Mouse (Mus musculus) embryo, embryonic 10.5 days (tissue): Measurements from ENCODE around the gene Uhrf2.
"Not testable (repeated sequence)": the region's sequence is repeated elsewhere in the genome, so short reads cannot be mapped to it uniquely, and the experiment has no call there.

Experiments
- DNase-seq: peaks from one replicate; pipeline ENCODE4 v3.0.0-alpha.2; 2015; ENCODE audit warnings: low spot score

Gene Uhrf2

DNA sequence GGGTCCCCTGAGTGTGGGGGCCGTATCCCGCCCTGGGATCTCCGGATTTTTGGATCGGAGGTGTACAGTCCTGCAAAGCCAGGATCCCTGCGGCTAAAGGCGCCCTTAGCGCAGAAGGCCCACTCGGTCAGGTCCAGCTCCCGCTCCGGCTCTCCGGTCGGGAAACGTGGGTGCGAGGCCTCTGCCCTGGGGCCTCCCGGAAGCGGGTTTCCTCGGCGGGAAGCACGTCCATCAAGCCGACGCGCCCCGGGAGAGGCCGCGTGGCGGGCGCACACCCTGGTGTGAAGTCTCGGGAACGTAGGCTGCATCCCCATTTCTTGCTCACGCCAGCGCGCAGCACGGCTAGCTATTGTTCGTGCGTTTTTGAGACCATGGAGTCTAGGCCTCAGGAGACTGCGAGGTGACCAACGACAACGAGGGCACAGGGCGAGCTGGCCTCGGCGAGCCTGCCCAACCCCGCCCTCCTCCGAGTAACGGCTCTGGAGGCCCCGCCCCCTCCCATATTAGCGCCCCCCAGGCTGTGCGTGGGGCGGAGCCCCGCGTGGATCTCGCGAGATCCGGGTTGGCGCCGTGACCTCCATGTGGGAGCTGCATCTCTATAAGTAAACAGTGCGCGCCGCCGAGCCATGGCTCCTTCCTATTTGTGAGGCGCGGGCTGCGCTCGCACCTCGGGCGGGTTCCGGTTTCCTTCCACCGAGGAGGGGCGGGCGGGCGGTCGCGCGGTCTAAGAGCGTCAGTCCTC lies at the start of gene Uhrf2:
TSS of gene Uhrf2 (plus strand) at position 620 of the 742 bp plus-strand sequence.
- peak; percentile 98 for DNase-seq

DNA sequence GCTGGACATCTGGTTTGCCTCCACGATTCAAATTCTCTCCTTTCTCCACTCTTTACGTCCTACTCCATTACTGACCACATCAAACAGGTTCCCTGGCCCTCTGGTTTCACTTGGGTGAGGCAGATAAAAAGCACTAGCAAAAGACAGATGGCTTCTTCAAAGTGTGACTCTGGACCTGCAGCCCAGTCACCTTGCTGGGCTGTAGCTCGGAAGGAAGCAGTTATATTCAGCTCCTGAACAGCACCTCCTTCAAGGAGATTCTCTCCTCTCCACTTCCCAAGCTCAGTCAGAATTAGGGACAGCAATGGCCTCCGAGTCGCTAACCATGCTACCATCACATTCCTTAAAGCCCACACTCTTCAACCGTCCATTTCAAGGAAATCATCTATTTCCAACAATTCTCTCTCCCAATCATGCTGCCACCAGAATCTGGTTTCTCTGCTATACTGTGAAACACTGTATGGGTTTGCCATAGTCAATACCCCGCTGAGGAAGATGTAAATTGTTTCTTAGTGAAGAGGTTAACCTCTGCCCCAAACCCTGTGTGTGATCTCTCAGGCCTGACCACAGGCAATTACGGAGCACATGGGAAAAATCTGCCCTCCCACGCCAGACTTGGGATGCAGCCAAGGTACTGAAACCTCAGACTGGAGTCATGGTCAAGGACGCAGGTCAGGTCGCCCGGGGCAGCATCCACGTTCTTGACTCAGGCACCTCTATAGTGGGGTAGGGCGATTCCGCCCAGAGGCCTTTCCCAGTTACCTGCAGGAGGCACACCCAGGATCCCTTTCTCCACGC lies 45.9 kb upstream of the Uhrf2 start:
- peak; percentile 18 for DNase-seq

DNA sequence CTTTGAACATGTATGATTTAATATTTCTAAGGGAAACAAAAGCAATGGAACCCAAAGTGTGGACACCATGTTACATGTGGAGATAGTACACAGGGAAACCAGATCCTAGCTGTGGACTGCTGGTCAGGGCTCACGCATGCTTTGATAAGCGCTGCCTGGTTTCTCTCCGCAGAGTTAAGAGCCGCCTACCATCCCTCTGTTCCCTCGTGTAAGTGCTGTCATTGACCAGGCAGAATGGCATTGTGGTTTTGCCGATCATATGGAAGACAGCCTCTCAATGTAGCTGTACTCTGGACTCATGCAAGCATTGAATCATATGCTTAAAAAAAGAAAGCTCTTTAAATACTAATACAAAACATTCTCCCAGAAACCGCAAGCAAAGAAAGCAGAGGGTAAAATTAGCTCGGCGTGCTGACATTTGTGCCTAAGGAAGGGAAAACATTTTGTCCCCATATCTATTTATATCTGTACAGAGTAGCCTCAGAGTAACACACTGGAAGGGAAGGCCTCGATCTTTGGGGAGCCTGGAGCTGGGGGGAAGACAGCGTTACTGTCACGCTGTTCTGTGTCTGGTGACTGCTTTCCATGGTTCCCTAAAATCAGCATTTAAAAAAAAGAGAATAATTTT lies 43.7 kb upstream of the Uhrf2 start:
- DNase-seq = no peak

DNA sequence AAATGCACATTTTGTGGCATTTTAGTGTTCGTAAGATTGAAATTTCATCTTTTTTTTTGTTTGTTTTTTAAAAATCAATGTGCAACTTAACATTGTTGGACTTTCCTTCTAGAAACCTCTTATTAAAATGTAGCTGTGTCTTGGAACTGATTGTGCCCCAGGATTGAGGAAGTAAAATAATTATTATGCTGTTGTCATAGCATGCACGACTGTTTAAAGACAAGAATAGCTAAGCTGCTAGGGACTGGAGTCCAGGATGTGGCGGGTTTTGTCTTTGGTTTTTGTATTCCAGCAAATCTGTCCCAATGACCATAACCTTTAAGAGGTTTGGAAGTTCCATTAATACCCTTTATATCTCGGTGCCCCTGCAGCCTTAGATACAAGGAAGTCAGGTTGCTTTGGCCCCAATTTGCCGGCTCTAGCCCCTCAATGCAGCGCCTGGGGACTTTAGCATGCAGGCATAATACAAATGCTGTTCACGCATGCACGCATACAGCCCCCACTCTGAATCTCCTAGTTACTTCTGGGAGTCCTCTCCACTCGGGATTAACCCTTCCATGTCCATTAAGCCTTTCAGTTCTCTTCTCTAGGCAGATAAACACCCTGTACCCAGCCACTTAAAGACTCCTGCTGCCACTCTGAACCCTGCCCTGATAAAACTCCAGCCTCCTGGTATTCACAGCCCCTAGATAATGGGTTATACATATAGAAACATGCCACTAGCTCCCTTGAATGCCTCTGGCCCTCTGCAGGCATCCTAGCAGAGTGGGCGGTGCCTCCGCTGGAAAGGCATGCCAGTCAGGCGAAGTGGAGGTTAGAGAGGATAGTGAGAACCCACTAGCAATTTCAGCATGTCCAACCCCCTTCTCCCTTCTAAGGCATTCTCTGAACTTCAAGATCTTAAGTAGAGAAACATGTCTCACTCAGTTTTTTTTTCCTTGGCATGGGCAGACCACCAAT lies 29.6 kb upstream of the Uhrf2 start:
- no peak for DNase-seq

DNA sequence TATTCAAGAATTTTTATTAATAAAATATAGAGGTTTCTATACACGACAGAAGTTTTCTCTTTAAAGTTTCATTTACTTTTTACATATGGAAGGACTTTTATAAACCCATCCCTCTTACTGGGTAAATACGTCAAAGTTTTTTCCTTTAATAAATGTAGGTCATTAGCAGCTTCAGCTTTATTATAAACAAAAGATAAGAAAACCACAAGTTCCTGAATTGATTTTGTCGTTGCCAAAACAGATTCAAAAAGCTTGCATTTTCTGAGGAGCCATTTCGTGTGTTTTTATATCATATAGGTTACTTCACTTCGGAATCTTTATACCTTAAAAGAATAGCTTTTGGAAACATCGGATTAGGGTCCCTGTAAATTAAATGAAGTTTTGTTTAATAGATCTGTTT lies 28.8 kb upstream of the Uhrf2 start:
- no peak for DNase-seq

DNA sequence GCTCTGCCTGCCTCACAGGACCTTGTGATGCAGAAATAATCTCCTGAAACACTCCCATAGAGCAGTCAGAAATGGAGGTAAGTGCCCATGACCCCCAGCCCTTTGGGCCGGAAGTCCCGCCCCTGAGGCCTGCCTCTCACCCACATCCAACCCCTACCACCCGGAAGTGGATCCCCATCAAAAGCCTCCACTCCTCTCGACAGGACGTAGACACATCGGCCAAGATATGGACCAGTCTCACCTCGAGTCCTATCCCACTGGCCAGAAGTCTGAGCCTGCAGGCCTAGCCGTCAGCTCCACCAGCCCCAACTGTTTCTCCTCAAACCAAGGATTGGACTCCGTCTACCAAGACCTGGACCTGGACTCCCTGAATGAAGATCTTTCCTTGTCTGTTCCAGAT lies 26.7 kb upstream of the Uhrf2 start, which contains the start of gene Trpd52l3:
TSS of gene Trpd52l3 (plus strand) at position 170 of the 400 bp plus-strand sequence.
- no peak for DNase-seq

DNA sequence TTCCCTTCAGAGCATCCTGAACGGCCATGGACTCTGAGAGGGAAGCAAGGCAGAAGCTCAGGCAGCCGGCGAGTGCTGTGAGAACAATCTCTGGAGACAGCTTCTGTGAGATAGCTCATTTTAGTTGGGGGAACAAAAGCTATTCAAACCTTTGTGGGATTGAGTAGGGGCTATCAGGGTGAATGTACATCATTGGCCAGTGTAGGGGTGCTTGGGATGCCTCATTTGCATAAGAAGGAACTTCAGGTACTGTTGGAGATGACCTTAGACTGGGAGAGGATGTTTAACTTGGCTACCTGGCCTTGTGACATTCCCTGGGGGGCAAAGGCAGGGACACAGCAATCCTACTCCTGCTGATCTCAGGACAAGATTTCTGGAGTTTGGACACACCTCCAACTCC lies 23.9 kb upstream of the Uhrf2 start:
- DNase-seq = no peak

DNA sequence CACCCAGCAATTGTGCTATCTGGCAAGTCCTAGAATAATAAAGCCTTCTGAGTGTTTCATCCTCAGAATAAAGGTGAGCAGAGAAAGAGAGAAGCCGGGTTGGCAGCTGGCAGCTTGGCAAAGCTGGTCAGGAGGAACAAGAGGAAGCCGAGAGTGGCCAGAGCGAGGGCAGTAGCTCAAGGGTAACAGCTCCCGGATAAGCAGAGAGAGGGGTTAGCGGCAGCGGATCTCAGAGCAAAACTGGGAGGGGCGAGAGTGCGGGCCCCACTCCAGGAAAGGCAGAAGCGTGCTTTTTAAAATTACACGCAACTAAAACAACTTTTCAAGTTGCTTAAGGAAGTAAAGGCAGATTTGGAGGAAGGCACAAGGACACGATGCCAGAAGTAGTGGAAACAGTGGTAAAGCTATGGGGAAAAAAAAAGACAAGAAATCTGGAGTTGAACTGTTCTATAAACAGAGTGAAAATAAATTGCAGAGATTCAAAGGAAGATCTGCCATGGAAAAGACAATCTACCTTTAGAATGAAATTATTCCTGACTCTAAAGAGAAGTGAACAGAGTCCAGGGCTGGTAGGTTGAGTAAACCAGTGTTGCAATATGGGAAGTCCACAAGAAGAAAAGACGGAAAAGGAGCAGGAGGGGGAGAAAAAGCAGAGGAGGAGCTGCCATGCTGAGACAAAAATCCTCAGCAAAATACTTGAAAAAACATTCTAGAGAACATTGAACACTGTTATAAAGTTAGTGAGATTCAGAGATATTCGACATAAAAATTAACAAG lies 19.6 kb upstream of the Uhrf2 start:
- DNase-seq = no peak

DNA sequence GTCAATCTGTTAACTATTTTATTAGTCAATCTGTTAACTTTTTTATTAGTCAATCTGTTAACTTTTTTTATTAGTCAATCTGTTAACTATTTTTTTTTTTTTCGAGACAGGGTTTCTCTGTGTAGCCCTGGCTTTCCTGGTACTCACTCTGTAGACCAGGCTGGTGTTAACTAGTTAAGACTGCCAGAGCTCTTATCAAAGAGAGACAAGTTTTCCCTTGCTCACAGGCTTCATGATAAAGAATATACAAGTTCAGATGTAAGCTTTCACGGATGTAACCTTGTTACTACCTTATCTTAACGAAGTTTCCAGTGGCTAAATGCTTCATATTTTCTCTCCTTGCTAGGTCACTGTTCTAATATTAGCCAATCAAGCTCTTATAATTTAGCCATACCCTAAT lies 16.0 kb upstream of the Uhrf2 start:
- DNase-seq = no peak

DNA sequence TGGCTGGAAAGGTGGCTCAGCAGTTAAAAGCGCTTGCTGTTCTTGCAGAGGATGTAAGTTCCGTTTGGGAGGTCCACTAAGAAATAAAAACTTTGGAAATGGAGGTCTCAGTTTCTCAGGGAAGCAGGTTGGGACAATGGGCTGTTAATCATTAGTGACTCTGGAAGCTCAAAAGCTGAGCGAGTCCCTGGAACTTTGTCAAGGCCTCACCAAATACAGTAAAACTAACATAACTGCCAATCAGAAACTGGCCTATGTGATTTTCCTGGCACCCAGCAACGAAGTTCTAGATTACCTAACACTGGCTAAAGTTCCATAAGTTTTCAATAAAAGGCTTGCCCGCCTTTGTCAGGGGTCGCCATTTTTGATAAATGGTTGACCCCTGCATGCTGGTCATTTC lies 14.2 kb upstream of the Uhrf2 start:
- DNase-seq = no peak

DNA sequence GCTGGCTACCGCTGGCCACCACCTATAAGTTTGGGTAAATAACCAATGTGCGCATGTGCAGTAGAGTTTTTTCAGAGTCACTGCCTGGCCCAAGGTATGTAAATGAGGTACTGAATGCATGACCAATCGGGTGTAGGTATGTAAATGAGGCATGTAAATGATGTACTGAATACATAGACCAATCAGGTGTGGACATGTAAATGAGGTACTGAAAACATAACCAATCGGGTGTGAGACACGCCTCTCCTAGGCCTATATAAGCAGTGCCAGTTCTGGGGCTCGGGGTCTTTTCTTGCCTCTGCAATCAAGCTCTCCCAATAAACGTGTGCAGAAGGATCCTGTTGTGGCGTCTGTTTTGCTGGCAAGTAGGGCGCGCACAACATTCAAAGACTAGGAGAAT lies 6.9 kb upstream of the Uhrf2 start:
- DNase-seq = not testable (repeated sequence)

DNA sequence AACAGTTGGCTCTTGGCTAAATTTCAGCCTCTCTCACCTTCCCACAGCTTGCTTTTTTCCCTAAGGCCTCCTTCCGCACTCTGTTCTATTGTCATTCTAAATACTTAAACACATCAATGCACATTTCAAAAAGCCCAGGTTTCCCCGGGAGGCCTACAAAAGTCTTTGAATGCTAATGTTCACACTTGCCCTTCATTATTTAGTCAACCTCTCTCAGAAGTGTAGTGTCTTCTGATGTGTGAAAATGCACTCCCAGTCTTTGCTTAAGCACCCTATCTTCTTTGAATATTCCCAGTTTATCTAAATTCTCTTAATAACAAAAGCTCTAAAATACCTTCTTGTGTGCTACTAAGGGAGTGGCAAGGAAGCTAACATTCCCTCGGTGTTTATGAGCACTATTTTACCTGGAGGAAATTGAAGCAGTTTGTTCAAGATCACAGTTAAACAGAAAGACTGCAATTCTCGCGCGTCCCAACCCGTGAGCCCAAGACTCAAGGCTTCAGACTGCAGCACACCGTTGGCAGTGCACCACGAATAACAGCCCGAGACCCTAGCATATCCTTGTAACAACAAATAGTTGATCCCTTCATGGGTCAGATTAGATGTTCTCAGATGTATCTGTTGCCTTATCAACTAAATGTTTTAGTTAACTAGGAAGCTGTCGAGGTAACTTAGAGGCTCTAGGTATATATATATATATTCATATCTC lies 1.2 kb upstream of the Uhrf2 start:
- peak; percentile 55 for DNase-seq

DNA sequence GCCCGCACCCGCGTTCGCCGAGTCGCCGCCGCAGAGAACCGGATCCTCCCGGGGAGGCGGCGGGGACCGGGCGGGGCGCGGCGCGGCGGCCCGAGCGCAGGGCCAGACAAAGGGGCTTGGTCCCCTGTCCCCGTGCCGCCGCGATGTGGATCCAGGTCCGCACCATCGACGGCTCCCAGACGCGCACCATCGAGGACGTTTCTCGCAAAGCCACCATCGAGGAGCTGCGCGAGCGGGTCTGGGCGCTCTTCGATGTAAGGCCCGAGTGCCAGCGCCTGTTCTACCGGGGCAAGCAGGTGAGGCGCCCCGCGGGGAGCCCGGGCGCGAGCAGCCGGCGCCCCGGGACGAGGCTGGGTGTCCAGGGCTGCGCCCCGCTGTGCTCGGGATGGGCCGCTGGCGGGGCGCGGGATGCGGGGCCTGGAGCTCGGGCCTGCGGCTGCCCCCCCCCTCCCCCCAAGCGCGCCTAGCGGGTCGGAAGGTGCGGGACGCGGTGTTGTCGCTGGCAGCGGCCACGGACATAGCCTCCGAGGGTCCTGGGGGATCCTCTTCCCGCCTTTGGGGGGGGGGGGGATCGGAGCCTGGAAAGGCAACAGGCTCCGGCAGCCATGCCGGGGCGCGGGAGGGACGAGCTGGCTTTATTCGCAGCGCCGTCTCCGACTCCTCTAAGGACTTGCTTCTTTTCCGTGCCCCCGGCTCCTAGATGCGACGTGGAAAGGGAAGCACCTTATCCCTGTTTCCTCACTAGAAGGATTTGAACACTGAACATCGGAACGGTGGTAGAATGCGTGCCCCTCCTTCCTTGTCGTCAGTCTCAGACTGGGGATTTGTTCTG lies 539 bp downstream of the Uhrf2 start:
- DNase-seq = peak; percentile 61

DNA sequence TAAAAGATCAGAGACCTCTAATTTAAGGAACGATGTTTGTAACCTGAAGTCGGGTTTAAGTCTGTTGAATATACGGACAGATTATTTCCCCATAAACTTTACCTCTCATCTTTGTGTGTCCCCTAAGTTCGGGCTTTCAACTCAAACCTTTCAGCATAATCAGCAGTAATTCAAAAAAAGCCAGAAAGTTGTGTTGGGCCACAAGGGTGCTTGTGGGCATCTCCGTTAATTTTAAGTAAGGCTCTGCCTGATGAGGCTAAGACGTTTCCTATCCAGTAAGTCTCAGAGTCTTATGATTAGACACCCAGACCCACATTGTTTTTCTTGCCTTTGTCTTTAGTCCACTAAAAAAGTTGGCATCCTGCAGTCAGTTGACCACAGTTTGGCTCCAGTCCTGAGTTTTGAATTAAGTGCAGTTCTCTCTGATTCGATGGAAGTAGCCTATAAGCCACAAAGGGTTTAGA lies 1.2 kb downstream of the Uhrf2 start:
- peak; percentile 48 for DNase-seq

DNA sequence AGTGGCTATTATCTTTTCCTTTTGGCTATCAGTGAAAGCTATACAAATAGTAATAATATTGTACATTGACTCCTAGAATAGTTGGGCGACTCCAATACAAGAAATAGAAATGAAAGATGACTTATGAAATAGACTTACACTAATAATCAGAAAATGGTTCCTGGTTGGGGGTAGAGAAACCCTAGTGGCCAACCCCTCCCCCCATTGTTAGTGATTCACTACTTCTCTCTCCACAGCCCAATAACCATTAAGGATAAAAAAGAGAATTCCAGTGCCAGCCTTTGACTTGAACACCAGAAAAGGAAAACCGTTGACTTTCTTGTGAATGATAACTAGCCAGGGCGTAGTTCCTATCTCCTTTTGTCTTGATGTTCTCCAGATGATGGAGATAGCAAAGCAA lies 1.9 kb downstream of the Uhrf2 start:
- peak; percentile 35 for DNase-seq

DNA sequence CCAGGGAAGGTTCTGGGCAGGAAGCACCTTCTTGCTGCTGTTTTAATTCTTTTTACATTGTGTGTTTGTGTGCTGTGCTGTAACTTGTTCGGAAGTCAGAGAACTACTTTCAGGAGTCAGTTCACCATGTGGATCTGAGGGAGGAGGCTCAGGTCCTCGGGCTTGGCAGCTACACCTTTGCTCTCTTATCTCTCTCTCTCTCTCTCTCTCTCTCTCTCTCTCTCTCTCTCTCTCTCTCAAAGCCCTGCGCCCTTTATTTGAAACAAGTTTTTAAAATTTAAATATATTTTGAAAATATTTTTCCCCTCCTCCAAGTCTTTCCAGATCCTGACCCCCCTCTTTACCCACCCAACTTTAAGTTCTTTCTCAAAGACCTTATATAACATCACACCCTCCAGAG lies 5.0 kb downstream of the Uhrf2 start:
- no peak for DNase-seq

DNA sequence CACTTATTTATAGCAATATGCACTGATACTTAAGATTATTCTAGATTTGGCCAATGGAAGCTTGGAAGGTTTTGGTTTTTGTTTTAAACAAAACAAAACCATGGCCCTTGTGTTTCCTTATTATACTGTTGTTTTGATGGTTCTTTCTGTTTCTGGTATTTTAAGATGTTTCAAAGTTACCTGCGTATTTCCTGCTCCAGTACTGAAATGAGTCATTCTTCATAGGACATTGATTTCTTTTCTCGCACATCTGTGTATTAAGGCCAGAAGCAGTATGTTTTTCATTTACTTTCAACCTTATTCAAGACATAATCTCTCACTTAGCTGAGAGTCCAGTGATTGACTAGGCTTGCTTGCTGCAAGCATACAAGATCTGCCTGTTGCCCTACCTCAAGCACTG lies 13.4 kb downstream of the Uhrf2 start:
- no peak for DNase-seq

DNA sequence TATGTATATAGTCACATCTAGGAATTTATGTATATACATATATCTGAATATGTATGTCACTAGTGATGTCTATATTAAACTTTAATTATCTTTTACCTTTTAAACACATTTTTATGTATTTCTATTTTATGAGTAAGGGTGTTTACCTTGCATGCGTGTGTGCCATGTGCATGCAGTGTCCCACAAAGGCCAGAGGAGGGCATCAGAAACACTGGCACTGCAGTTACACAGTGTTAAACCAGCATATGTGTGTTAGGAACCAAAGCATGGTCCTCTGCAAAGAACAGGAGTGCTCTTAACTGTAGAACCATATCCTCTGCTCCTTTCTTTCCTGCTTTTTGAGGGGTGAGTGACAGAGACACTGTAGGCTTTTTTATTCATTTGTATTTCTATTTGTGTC lies 14.3 kb downstream of the Uhrf2 start:
- DNase-seq = no peak

DNA sequence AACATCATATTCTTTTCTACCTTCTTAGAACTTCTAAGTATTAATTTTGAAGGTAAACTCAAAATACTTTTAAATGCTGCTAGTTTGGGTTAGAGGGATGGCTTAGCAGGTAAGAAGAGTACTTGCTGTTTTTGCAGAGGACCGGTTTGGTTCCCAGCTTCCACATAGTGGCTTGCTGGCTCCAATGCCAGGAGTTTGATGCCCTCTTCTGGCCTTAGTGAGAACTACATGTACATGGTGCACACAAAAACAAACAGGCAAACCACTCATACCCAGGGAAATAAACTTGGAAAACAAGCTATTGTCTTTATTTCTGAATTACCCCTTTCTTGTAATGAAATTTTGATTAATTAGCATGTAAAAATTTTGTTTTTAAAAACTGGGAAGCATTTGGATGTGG lies 15.5 kb downstream of the Uhrf2 start:
- peak; percentile 40 for DNase-seq
